Mouse (Mus musculus): Measurements from ENCODE around the gene Cmtr1.

GRCm38 (mm10) chr17:29708783-29709182 lies 48.4 kb downstream of the Cmtr1 start:
- TF ChIP-seq CTCF (IDR thresholded peaks at IDR 0.05; ENCODE audit: extremely low read depth, insufficient read depth, low read length), result no peak
- no peak for TF ChIP-seq POLR2A (IDR thresholded peaks at IDR 0.05; ENCODE audit: extremely low read depth, insufficient read depth, low read length)
